Mouse (Mus musculus) cerebellum, adult 2 months (tissue): ENCODE results near the gene Tln2.

ENCODE experiments used
- CTCF ChIP-seq: fragments of 200-500 bp; IDR thresholded peaks from 2 replicates; pipeline ENCODE4 v1.5.1; 2011; ENCODE audit warnings: low read depth, mild to moderate bottlenecking, control low read depth, low read length, moderate library complexity, borderline replicate concordance; ENCODE audit not compliant: insufficient read depth
- POLR2A ChIP-seq: fragments of 200-500 bp; IDR thresholded peaks from 2 replicates; pipeline ENCODE4 v1.6.1; 2011; ENCODE audit warnings: low read length, control low read depth, borderline replicate concordance; ENCODE audit not compliant: insufficient read depth

DNA sequence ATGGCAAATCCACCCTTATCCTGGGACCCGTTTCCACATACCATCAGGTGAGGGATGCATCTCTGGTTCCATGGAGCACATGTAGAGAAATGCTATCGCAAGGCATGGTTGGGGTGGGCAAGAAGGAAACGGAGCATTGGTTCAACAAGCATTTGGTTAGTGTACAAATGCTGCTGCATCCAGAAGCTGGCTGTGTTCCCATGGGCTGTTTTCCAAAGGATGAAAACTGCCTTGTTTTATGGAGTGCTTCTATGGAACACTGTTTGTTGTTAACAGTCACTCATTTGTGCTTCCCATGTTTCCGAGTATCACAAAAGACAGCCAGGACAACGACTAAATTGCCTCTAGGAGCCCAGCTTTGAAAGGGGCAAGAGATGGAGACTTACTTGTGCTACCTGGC lies 35.7 kb upstream of the Tln2 start:
- TF ChIP-seq CTCF: no peak
- TF ChIP-seq POLR2A: no peak
